Mouse (Mus musculus) NIH3T3 (cell line): ENCODE data around the gene Cit.

Experiments
- DNase-seq: peaks from one replicate; pipeline ENCODE4 v3.0.0-alpha.2; 2012; ENCODE audit warnings: low read depth

The Cit gene

GRCm38 (mm10) chr5:116042241-116042640 is 197.2 kb downstream of the Cit start:
- DNase-seq = no peak

GRCm38 (mm10) chr5:116045581-116045980 is 200.5 kb downstream of the Cit start:
- no peak for DNase-seq

- no peak for DNase-seq
Measured at GRCm38 (mm10) chr5:116046246-116046645, 201.2 kb downstream of the Cit start.

- no peak for DNase-seq
Measured at GRCm38 (mm10) chr5:116048321-116048720, 203.2 kb downstream of the Cit start.

GRCm38 (mm10) chr5:116049821-116050220 is 204.7 kb downstream of the Cit start:
- no peak for DNase-seq

- DNase-seq = no peak
Measured at GRCm38 (mm10) chr5:116052171-116052570, 207.1 kb downstream of the Cit start.

- DNase-seq = no peak
Measured at GRCm38 (mm10) chr5:116052826-116053225, 207.7 kb downstream of the Cit start.
